Comparison of ENCODE assay signal across 8 mouse cellular contexts in the genomic region with DNA sequence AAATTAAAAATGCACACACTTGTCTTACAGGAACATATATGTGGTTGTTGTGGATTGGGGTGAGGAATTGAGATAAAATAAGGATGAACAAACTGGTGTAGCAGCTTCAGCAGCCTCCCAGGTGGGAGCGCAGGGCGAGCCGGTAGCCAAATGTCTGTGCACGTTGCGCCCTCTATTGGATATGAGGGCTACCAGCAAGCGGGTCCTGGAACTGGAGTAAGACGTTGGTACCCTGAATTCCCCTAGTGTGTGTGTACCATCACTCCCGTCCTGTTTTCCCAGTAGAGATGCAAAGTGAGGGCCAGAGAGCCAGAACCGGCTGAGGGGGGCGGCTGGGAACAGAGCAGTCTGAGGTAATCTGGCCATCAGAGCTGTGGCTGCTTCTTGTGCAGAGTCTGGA. TPM values are rescaled to one million over a fixed set of nuclear protein-coding genes. Genes with fewer than 3 reads are reported as not detected.
DNase-seq lines count a peak whose midpoint lies in the region; ATAC-seq and TF ChIP-seq lines count a peak whose summit lies in the region.

No protein-coding gene starts in this region.

- peak; percentile 59 to 95 for TF ChIP-seq CTCF in CH12.LX (conservative IDR thresholded peaks at IDR 0.05 in 1 of 2, IDR thresholded peaks at IDR 0.05 in 1 of 2; ENCODE audit: low read depth in 2 of 2, low read length in 2 of 2)

- peak; percentile 68 for DNase-seq in 416B (ENCODE audit: low read depth)
- DNase-seq in CH12.LX (ENCODE audit: extremely low read depth): peak; percentile 64
- DNase-seq in cerebellum, adult 11-12 months: peak; percentile 61
- DNase-seq in frontal cortex, postnatal 14 days (ENCODE audit: low spot score in 2 of 2): peak; percentile 61 to 76
- DNase-seq in kidney, adult 9 months: peak; percentile 79
- peak; percentile 41 to 67 for DNase-seq in natural killer cell, adult 2 months (ENCODE audit: low spot score in 2 of 2)
- DNase-seq in thymus, postnatal 25 days: peak; percentile 81

- no peaks in the 10 kb centered on the region for H3K36me3 ChIP-seq in CH12.LX (replicated peaks in 1 of 2; ENCODE audit: control insufficient read depth in 1 of 2, insufficient read depth in 1 of 2, low read length in 1 of 2)
- no peaks in the 10 kb centered on the region for H3K36me3 ChIP-seq in limb, embryonic 15.5 days

- WGBS in limb, embryonic 15.5 days: 6% methylated on average over 10 of the region's 10 CpGs

- H3K4me2 ChIP-seq in CH12.LX (ENCODE audit: insufficient read depth, low read depth, poor library complexity, severe bottlenecking): no peak overlapping the region
- H3K4me2 ChIP-seq in limb, embryonic 15.5 days: no peak overlapping the region

- H3K27ac ChIP-seq in CH12.LX (ENCODE audit: insufficient read depth, low read depth): no peak overlapping the region
- no peak overlapping the region for H3K27ac ChIP-seq in limb, embryonic 15.5 days

- TF ChIP-seq POLR2A in CH12.LX (IDR thresholded peaks at IDR 0.05; ENCODE audit: low read depth, low read length): no peak

- H3K79me2 ChIP-seq in CH12.LX (replicated peaks; ENCODE audit: control insufficient read depth, extremely low read depth, insufficient read depth, poor library complexity, severe bottlenecking): no peaks in the 10 kb centered on the region

- peaks cover 3% of the 10 kb centered on the region for H3K9me3 ChIP-seq in CH12.LX (replicated peaks; ENCODE audit: low read length)
- no peaks in the 10 kb centered on the region for H3K9me3 ChIP-seq in limb, embryonic 15.5 days

- dilution Hi-C loops in CH12.LX (cut with MboI; ENCODE audit: extremely low pct_ligation_motif_present, extremely low pct_unique_long_range_greater_than_20kb, low sequenced_read_pairs): no loop called here

- H3K27me3 ChIP-seq in CH12.LX (replicated peaks): peaks cover 30% of the 10 kb centered on the region
- no peaks in the 10 kb centered on the region for H3K27me3 ChIP-seq in limb, embryonic 15.5 days

- TF ChIP-seq RAD21 in CH12.LX (IDR thresholded peaks at IDR 0.05; ENCODE audit: low read depth, low read length): peak; percentile 91

- in situ Hi-C loops in CH12.LX (cut with MboI; ENCODE audit: low pct_ligation_motif_present, low pct_unique_long_range_greater_than_20kb, low sequenced_read_pairs): loop anchor here (5.0 kb wide), 2 partner anchors 46 to 131 kb away; no protein-coding TSS in a partner anchor

- no peak for TF ChIP-seq EP300 in CH12.LX (IDR thresholded peaks at IDR 0.05; ENCODE audit: low read length)

- peak; percentile 25; the same call in 1 of the 2 replicates for ATAC-seq in limb, embryonic 15.5 days (ENCODE audit: insufficient number of reproducible peaks, low FRiP score, low TSS enrichment, low read depth)

- peaks cover 4 to 13% of the 10 kb centered on the region in 2 experiments; a peak in 3 of 4 replicates for H3K4me1 ChIP-seq in CH12.LX (ENCODE audit: control insufficient read depth in 1 of 2, insufficient read depth in 2 of 2)
- 0 out of 2 replicates have a peak, but pooled peaks cover 2% of the 10 kb centered on the region for H3K4me1 ChIP-seq in limb, embryonic 15.5 days

- H3K9ac ChIP-seq in CH12.LX (ENCODE audit: insufficient read depth, low read depth): no peak overlapping the region
- no peak overlapping the region for H3K9ac ChIP-seq in limb, embryonic 15.5 days

- no peak overlapping the region for H3K4me3 ChIP-seq in CH12.LX (replicated peaks in 1 of 3; ENCODE audit: low read depth in 2 of 3, low read length in 2 of 3, poor library complexity in 1 of 3)
- no peak overlapping the region for H3K4me3 ChIP-seq in limb, embryonic 15.5 days

TF ChIP-seq in CH12.LX, 34 proteins besides CTCF, POLR2A, EP300 and RAD21:
- peak; percentile 21; the same call in 1 of the 2 replicates for TF ChIP-seq ZC3H11A (IDR thresholded peaks at IDR 0.05; ENCODE audit: low read depth, low read length)
- no peak for TF ChIP-seq ZKSCAN1 (IDR thresholded peaks at IDR 0.05; ENCODE audit: borderline replicate concordance, low read depth, low read length)
- no peak for TF ChIP-seq POLR2AphosphoS2 (IDR thresholded peaks at IDR 0.05; ENCODE audit: low read depth, low read length)
- TF ChIP-seq SMC3 (IDR thresholded peaks at IDR 0.05; ENCODE audit: low read depth, low read length): peak; percentile 69
- TF ChIP-seq MEF2A (IDR thresholded peaks at IDR 0.05; ENCODE audit: borderline replicate concordance, low read depth, low read length): no peak
- no peak for TF ChIP-seq USF2 (conservative IDR thresholded peaks at IDR 0.05; ENCODE audit: low read depth, low read length)
- peak; percentile 43; the same call in 1 of the 2 replicates for TF ChIP-seq IRF4 (IDR thresholded peaks at IDR 0.05; ENCODE audit: low read depth, low read length)
- no peak for TF ChIP-seq NELFE (IDR thresholded peaks at IDR 0.05; ENCODE audit: low read depth, low read length)
- no peak for TF ChIP-seq ETS1 (conservative IDR thresholded peaks at IDR 0.05; ENCODE audit: low read depth, low read length)
- no peak for TF ChIP-seq MYC (IDR thresholded peaks at IDR 0.05; ENCODE audit: low read depth, low read length)

RNA-seq across cellular contexts. Expression of gene 1600014C23Rik, which starts 15.3 kb away (rescaled TPM):
- 0.38 TPM in 1 of 2 replicates, not detected in the other for total RNA-seq in CH12.LX (2012; rRNA removed)
- not detected in 2 replicates for total RNA-seq in CH12.LX (2014; rRNA removed)
- polyA plus RNA-seq in CH12.LX (2012; ENCODE audit: insufficient read length, low read depth): not detected in 2 replicates
- 0.63 TPM in 1 of 2 replicates, not detected in the other for polyA plus RNA-seq in limb, embryonic 15.5 days (2015; fragmentation: Nextera tagmentation; extraction: Ambion mirVana)

RNA-seq across cellular contexts. Expression of gene Tmem63b, which starts 31.6 kb away (rescaled TPM):
- total RNA-seq in CH12.LX (2012; rRNA removed) (4.5 and 6.3 TPM in 2 replicates), CH12.LX (2014; rRNA removed) (2.8 and 3.5 TPM in 2 replicates)
- polyA plus RNA-seq in CH12.LX (2012; ENCODE audit: insufficient read length, low read depth): 9.2 and 10.3 TPM in 2 replicates
- polyA plus RNA-seq in limb, embryonic 15.5 days (2015; fragmentation: Nextera tagmentation; extraction: Ambion mirVana): 38.1 and 39.2 TPM in 2 replicates

RNA-seq across cellular contexts. Expression of gene Mrpl14, which starts 32.2 kb away (rescaled TPM):
- total RNA-seq in CH12.LX (2012; rRNA removed): 33.4 and 46.1 TPM in 2 replicates
- total RNA-seq in CH12.LX (2014; rRNA removed): 48.5 and 56.9 TPM in 2 replicates
- polyA plus RNA-seq in CH12.LX (2012; ENCODE audit: insufficient read length, low read depth): 62.5 and 67.7 TPM in 2 replicates
- polyA plus RNA-seq in limb, embryonic 15.5 days (2015; fragmentation: Nextera tagmentation; extraction: Ambion mirVana): 142 and 143 TPM in 2 replicates

RNA-seq across cellular contexts. Expression of gene Capn11, which starts 59.2 kb away (rescaled TPM):
- not detected in 2 replicates for total RNA-seq in CH12.LX (2012; rRNA removed)
- not detected in 2 replicates for total RNA-seq in CH12.LX (2014; rRNA removed)
- polyA plus RNA-seq in CH12.LX (2012; ENCODE audit: insufficient read length, low read depth): 0.09 and 0.10 TPM in 2 replicates
- polyA plus RNA-seq in limb, embryonic 15.5 days (2015; fragmentation: Nextera tagmentation; extraction: Ambion mirVana): 0.21 and 0.37 TPM in 2 replicates
